Mouse (Mus musculus): ENCODE measurements at regions not wholly inside any gene's neighbourhood (a gene's known extent, or its start where the extent isn't known, plus 50 kb on each side); places are given as distances from the start of the nearest gene placed in this dataset.

GRCm38 (mm10) chr7:121214181-121214580 lies 132.7 kb downstream of the Otoa start:
- ATAC-seq (replicated peaks; ENCODE audit: poor library complexity, severe bottlenecking) = no peak

GRCm38 (mm10) chr7:121215032-121215431 lies 133.6 kb downstream of the Otoa start:
- no peak for ATAC-seq (replicated peaks; ENCODE audit: poor library complexity, severe bottlenecking)

GRCm38 (mm10) chr7:121215735-121216134 lies 134.3 kb downstream of the Otoa start:
- ATAC-seq (replicated peaks; ENCODE audit: poor library complexity, severe bottlenecking) = no peak

- no peak for ATAC-seq (replicated peaks; ENCODE audit: poor library complexity, severe bottlenecking)
Observed at GRCm38 (mm10) chr7:121218031-121218430, 136.6 kb downstream of the Otoa start.

- no peak for ATAC-seq (replicated peaks; ENCODE audit: poor library complexity, severe bottlenecking)
Observed at GRCm38 (mm10) chr7:121221158-121221557, 139.7 kb downstream of the Otoa start.

- ATAC-seq (replicated peaks; ENCODE audit: poor library complexity, severe bottlenecking) = no peak
Observed at GRCm38 (mm10) chr7:121231881-121232280, 150.4 kb downstream of the Otoa start.

- no peak for ATAC-seq (replicated peaks; ENCODE audit: poor library complexity, severe bottlenecking)
Observed at GRCm38 (mm10) chr7:121234831-121235230, 153.4 kb downstream of the Otoa start.

GRCm38 (mm10) chr7:121239731-121240130 lies 151.9 kb upstream of the Hs3st2 start:
- no peak for ATAC-seq (replicated peaks; ENCODE audit: poor library complexity, severe bottlenecking)

- ATAC-seq (replicated peaks; ENCODE audit: poor library complexity, severe bottlenecking) = no peak
Observed at GRCm38 (mm10) chr7:121247845-121248244, 143.8 kb upstream of the Hs3st2 start.

GRCm38 (mm10) chr7:121257466-121257865 lies 134.2 kb upstream of the Hs3st2 start:
- ATAC-seq (replicated peaks; ENCODE audit: poor library complexity, severe bottlenecking) = no peak

GRCm38 (mm10) chr7:121258826-121259496 lies 132.7 kb upstream of the Hs3st2 start:
- peak; percentile 86 for ATAC-seq (replicated peaks; ENCODE audit: poor library complexity, severe bottlenecking)

- ATAC-seq (replicated peaks; ENCODE audit: poor library complexity, severe bottlenecking) = no peak
Observed at GRCm38 (mm10) chr7:121259497-121260009, 132.1 kb upstream of the Hs3st2 start.

- ATAC-seq (replicated peaks; ENCODE audit: poor library complexity, severe bottlenecking) = peak; percentile 25
Observed at GRCm38 (mm10) chr7:121269358-121269757, 122.3 kb upstream of the Hs3st2 start.

- ATAC-seq (replicated peaks; ENCODE audit: poor library complexity, severe bottlenecking) = no peak
Observed at GRCm38 (mm10) chr7:121280597-121280996, 111.1 kb upstream of the Hs3st2 start.

- no peak for ATAC-seq (replicated peaks; ENCODE audit: poor library complexity, severe bottlenecking)
Observed at GRCm38 (mm10) chr7:121282154-121282553, 109.5 kb upstream of the Hs3st2 start.

- no peak for ATAC-seq (replicated peaks; ENCODE audit: poor library complexity, severe bottlenecking)
Observed at GRCm38 (mm10) chr7:121289737-121290136, 101.9 kb upstream of the Hs3st2 start.

GRCm38 (mm10) chr7:121296151-121296695 lies 95.4 kb upstream of the Hs3st2 start:
- no peak for ATAC-seq (replicated peaks; ENCODE audit: poor library complexity, severe bottlenecking)

- ATAC-seq (replicated peaks; ENCODE audit: poor library complexity, severe bottlenecking) = no peak
Observed at GRCm38 (mm10) chr7:121312961-121313587, 78.6 kb upstream of the Hs3st2 start.

- ATAC-seq (replicated peaks; ENCODE audit: poor library complexity, severe bottlenecking) = no peak
Observed at GRCm38 (mm10) chr7:121314521-121314920, 77.1 kb upstream of the Hs3st2 start.

GRCm38 (mm10) chr7:121329274-121329673 lies 62.4 kb upstream of the Hs3st2 start:
- ATAC-seq (replicated peaks; ENCODE audit: poor library complexity, severe bottlenecking) = no peak

- ATAC-seq (replicated peaks; ENCODE audit: poor library complexity, severe bottlenecking) = no peak
Observed at GRCm38 (mm10) chr7:121332532-121332931, 59.1 kb upstream of the Hs3st2 start.

All from granulocyte monocyte progenitor cell, adult 5-6 weeks (primary cell).